ENCODE assay signal across 12 mouse cellular contexts in the genomic region with DNA sequence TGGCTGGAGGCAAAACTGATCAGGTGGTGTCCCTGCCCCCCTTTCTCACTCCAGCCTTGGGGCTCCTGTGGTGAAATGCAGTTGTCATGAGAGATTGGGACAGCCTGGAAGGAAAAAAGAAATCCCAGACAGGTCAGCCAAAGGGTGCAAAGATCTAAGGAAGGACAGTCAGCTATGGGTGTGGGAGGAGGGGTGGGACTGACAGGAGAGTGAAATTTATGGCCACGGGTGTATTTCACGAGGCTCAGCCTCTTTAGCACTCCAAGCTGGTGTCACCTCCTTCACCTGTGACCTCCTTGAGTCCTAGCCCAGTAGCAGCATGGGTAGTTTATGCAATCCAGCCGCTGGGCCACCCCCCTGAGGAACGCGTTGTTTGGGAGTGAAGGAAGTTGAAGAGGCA.
DNase-seq lines count a peak whose midpoint lies in the region; ATAC-seq lines count a peak whose summit lies in the region.
"Had no signal": no experiment of that assay in that cellular context is flagged by ENCODE, and none has a peak within 500 bp of the region (broad histone marks: within the 10 kb centered on the region; RNA-seq: fewer than 3 reads in every experiment).

No protein-coding gene starts in this region.

- H3K4me2 ChIP-seq in heart, embryonic 11.5 days = peak overlapping the region; percentile 34
- no peak overlapping the region for H3K4me2 ChIP-seq in intestine, embryonic 15.5 days (replicated peaks)
- H3K4me2 ChIP-seq in liver, embryonic 12.5 days = no peak overlapping the region
- H3K4me2 ChIP-seq: midbrain, embryonic 13.5 days had no signal

- no peaks in the 10 kb centered on the region for H3K9me3 ChIP-seq in heart, embryonic 11.5 days (replicated peaks; ENCODE audit: control insufficient read depth, low read length)
- H3K9me3 ChIP-seq in intestine, embryonic 15.5 days = no peaks in the 10 kb centered on the region
- no peaks in the 10 kb centered on the region for H3K9me3 ChIP-seq in liver, embryonic 12.5 days (replicated peaks)
- H3K9me3 ChIP-seq: midbrain, embryonic 13.5 days had no signal

- no peak; the same call in 1 of the 2 replicates for ATAC-seq in heart, embryonic 11.5 days (replicated peaks; ENCODE audit: insufficient number of reproducible peaks, low FRiP score, low TSS enrichment)
- peak; percentile 64 for ATAC-seq in intestine, embryonic 15.5 days
- peak; percentile 20; the same call in 1 of the 2 replicates for ATAC-seq in liver, embryonic 12.5 days
- ATAC-seq in erythroid progenitor cell, adult 5-6 weeks (replicated peaks; ENCODE audit: low FRiP score, poor library complexity, severe bottlenecking) = no peak
- ATAC-seq: midbrain, embryonic 13.5 days had no signal

- no peaks in the 10 kb centered on the region for H3K27me3 ChIP-seq in heart, embryonic 11.5 days (ENCODE audit: control insufficient read depth, insufficient read depth, low read length)
- no peaks in the 10 kb centered on the region for H3K27me3 ChIP-seq in intestine, embryonic 15.5 days (replicated peaks)
- H3K27me3 ChIP-seq in liver, embryonic 12.5 days (replicated peaks) = no peaks in the 10 kb centered on the region
- H3K27me3 ChIP-seq: midbrain, embryonic 13.5 days had no signal

- H3K4me1 ChIP-seq in heart, embryonic 11.5 days (ENCODE audit: control insufficient read depth, insufficient read depth, low read length) = peaks cover 53% of the 10 kb centered on the region
- no peaks in the 10 kb centered on the region for H3K4me1 ChIP-seq in intestine, embryonic 15.5 days (replicated peaks)
- peaks cover 8% of the 10 kb centered on the region for H3K4me1 ChIP-seq in liver, embryonic 12.5 days

- 0 out of 2 replicates have a peak overlapping the region, but pooled peaks have one; percentile 10 for H3K27ac ChIP-seq in heart, embryonic 11.5 days (ENCODE audit: low read depth, low read length)
- no peak overlapping the region for H3K27ac ChIP-seq in intestine, embryonic 15.5 days
- H3K27ac ChIP-seq in liver, embryonic 12.5 days = no peak overlapping the region
- H3K27ac ChIP-seq: left cerebral cortex, adult 2 months; midbrain, embryonic 13.5 days had no signal

- no peak overlapping the region for H3K4me3 ChIP-seq in heart, embryonic 11.5 days (ENCODE audit: low read depth, low read length)
- H3K4me3 ChIP-seq in intestine, embryonic 15.5 days (replicated peaks) = no peak overlapping the region
- H3K4me3 ChIP-seq in liver, embryonic 12.5 days = no peak overlapping the region
- H3K4me3 ChIP-seq: left cerebral cortex, adult 2 months; midbrain, embryonic 13.5 days had no signal

- H3K9ac ChIP-seq in heart, embryonic 11.5 days (ENCODE audit: low read depth, low read length) = no peak overlapping the region
- H3K9ac ChIP-seq in intestine, embryonic 15.5 days = no peak overlapping the region
- H3K9ac ChIP-seq in liver, embryonic 12.5 days = no peak overlapping the region
- H3K9ac ChIP-seq: midbrain, embryonic 13.5 days had no signal

- no peaks in the 10 kb centered on the region for H3K36me3 ChIP-seq in heart, embryonic 11.5 days (ENCODE audit: control insufficient read depth, insufficient read depth, low read length)
- no peaks in the 10 kb centered on the region for H3K36me3 ChIP-seq in intestine, embryonic 15.5 days
- H3K36me3 ChIP-seq in liver, embryonic 12.5 days = no peaks in the 10 kb centered on the region; the same call in 1 of the 2 replicates
- H3K36me3 ChIP-seq: midbrain, embryonic 13.5 days had no signal

- no peak for DNase-seq in heart, postnatal 4 days
- peak; percentile 32 to 50 for DNase-seq in adrenal gland, postnatal 36 days
- DNase-seq in right cerebral cortex, adult 2 months (ENCODE audit: low spot score in 2 of 2) = no peak
- DNase-seq in right cerebral cortex, postnatal 10 days (ENCODE audit: low spot score in 2 of 2) = no peak
- DNase-seq: cerebellum, postnatal 25 days; right cerebral cortex, adult 18-20 months had no signal

- WGBS in heart, embryonic 11.5 days (ENCODE audit: insufficient replicate concordance) = 24% methylated on average over 5 of the region's 5 CpGs
- WGBS in intestine, embryonic 15.5 days = 17% methylated on average over 5 of the region's 5 CpGs
- 43% methylated on average over 5 of the region's 5 CpGs for WGBS in liver, embryonic 12.5 days (ENCODE audit: insufficient replicate concordance)

Comparison
In these comparisons a context has a peak if more than half of its experiments do, and no peak if none do; other contexts are left out.
1. ATAC-seq: peak in intestine, embryonic 15.5 days (single experiment) and liver, embryonic 12.5 days (single experiment); none in heart, embryonic 11.5 days (single experiment) and erythroid progenitor cell, adult 5-6 weeks (single experiment).
2. DNase-seq: peak in adrenal gland, postnatal 36 days (2 of 2); none in heart, postnatal 4 days (single experiment), right cerebral cortex, adult 2 months (0 of 2) and right cerebral cortex, postnatal 10 days (0 of 2).